Mouse (Mus musculus) kidney, postnatal 0 days (tissue): ENCODE data around the gene Tm4sf4. TPM values are rescaled to one million over a fixed set of nuclear protein-coding genes. Genes with fewer than 3 reads are reported as not detected.

ENCODE experiments used
- ATAC-seq: fragments of 200-750 bp; cut with Nextera tagmentation; replicated peaks from 2 replicates; pipeline ENCODE4 v1.8.0; 2017; ENCODE audit warnings: low read depth, moderate number of reproducible peaks, moderate TSS enrichment, moderate library complexity; ENCODE audit not compliant: low FRiP score
- DNase-seq: peaks from one replicate; pipeline ENCODE4 v3.0.0-alpha.2; 2016; ENCODE audit warnings: low spot score
- H3K27ac ChIP-seq: fragments of 300-500 bp; sonication (generic); 2 replicates; pipeline ENCODE4 v1.5.1; 2014; ENCODE audit warnings: mild to moderate bottlenecking
- H3K27me3 ChIP-seq: fragments of 300-500 bp; sonication (generic); 2 replicates; pipeline ENCODE4 v1.6.1; 2014; ENCODE audit warnings: low read length, mixed read lengths; ENCODE audit not compliant: insufficient read depth
- H3K36me3 ChIP-seq: fragments of 300-500 bp; sonication (generic); 2 replicates; pipeline ENCODE4 v1.6.1; 2014; ENCODE audit warnings: low read length, mixed read lengths; ENCODE audit not compliant: insufficient read depth
- H3K4me1 ChIP-seq: fragments of 300-500 bp; sonication (generic); replicated peaks from 2 replicates; pipeline ENCODE4 v1.6.1; 2014; ENCODE audit warnings: antibody characterized with exemption, low read length, mixed read lengths; ENCODE audit not compliant: insufficient read depth
- H3K4me2 ChIP-seq: fragments of 300-500 bp; sonication (generic); 2 replicates; pipeline ENCODE4 v1.6.1; 2014; ENCODE audit warnings: mild to moderate bottlenecking, low read length, moderate library complexity, mixed read lengths
- H3K4me3 ChIP-seq: fragments of 300-500 bp; sonication (generic); replicated peaks from 2 replicates; pipeline ENCODE4 v1.5.1; 2014; ENCODE audit warnings: low read depth, low read length
- H3K9ac ChIP-seq: fragments of 300-500 bp; sonication (generic); 2 replicates; pipeline ENCODE4 v1.6.1; 2014; ENCODE audit warnings: low read depth, low read length
- H3K9me3 ChIP-seq: fragments of 300-500 bp; sonication (generic); replicated peaks from 2 replicates; pipeline ENCODE4 v1.6.1; 2016; ENCODE audit warnings: low read length, inconsistent platforms, mixed read lengths
- CTCF ChIP-seq: IDR thresholded peaks from 2 replicates; pipeline ENCODE4 v1.5.1; 2016; ENCODE audit warnings: antibody characterized with exemption, low read depth, mild to moderate bottlenecking, moderate library complexity
- WGBS: fragments of 180-500 bp; shearing (Covaris S2); extraction: QIAGEN DNeasy Blood & Tissue Kit; methylation state at CpG from one replicate; pipeline ENCODE4 v1.1.7; 2014; 5-methylcytosine and 5-hydroxymethylcytosine counted together
- polyA plus RNA-seq: library from polyadenylated mRNA; unstranded; fragments of >200 nt; fragmentation: Nextera tagmentation; extraction: Ambion mirVana; gene quantifications from 2 replicates; pipeline ENCODE4 v1.2.1, GENCODE M21; 2015

Gene Tm4sf4
- polyA plus RNA-seq, 1 experiment from 2014 or later = 0.79 TPM

- no peak overlapping the region for H3K4me2 ChIP-seq
- H3K4me3 ChIP-seq = no peak overlapping the region
- no peak overlapping the region for H3K27ac ChIP-seq
- no peak for ATAC-seq
- H3K36me3 ChIP-seq = no peaks in the 10 kb centered on the region
- WGBS = 81% methylated on average over 11 of the region's 11 CpGs
- peaks cover 13% of the 10 kb centered on the region for H3K4me1 ChIP-seq
- H3K27me3 ChIP-seq = no peaks in the 10 kb centered on the region
- H3K9me3 ChIP-seq = no peaks in the 10 kb centered on the region
- TF ChIP-seq CTCF = no peak
- H3K9ac ChIP-seq = no peak overlapping the region
- DNase-seq = no peak
These were observed 1.2 kb downstream of the Tm4sf4 start for GRCm38 (mm10) chr3:57426351-57426750.

DNA sequence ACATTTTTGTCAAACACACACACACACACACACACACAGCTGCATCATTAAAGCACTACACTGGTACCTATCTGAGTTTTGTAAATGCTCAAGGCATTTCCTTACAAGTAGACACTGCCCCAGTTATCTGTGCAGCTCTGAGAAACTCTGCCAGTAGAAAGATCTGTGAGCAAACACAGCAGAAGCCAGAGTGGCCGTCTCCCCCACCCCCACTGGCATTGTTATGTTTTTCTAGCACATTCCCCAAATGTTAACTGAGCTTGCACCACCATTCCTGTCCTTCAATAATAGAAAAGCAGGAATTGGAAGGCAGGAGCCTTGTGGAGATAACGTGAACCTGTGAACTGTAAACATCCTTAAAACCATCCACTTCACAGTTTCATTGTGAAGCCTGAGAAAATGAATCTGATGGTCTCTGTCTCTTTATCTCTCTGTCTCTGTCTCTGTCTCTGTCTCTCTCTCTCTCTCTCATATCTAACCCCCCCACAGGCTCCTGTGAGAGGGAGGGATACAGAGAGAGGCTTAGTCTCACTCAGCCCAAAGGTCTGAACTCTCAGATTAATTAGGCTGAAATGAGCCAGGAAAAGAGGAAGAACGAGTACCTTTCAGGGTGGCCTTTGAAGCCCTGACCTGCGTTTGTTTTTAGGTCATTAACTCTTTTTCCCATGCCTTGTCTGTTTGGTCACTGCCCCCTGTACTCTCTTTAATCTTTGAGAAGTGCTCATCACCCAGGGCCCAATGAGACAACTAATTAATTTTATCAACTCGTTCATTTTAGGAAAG, 3.8 kb downstream of the Tm4sf4 start:
- Histone ChIP-seq H3K9me3 (no peaks in the 10 kb centered on the region), H3K4me1 (peaks cover 13% of the 10 kb centered on the region), H3K36me3 (no peaks in the 10 kb centered on the region), H3K9ac (no peak overlapping the region), H3K4me2 (no peak overlapping the region), H3K4me3 (no peak overlapping the region), H3K27me3 (no peaks in the 10 kb centered on the region), H3K27ac (no peak overlapping the region; the same call in 1 of the 2 replicates)
- ATAC-seq = peak; percentile 43
- WGBS = 7% methylated on average over 5 of the region's 5 CpGs
- no peak for TF ChIP-seq CTCF
- DNase-seq = peak; percentile 66

- H3K36me3 ChIP-seq = no peaks in the 10 kb centered on the region
- DNase-seq (peak; percentile 73), ATAC-seq (no peak)
- no peak overlapping the region for H3K4me3 ChIP-seq
- no peak overlapping the region for H3K9ac ChIP-seq
- TF ChIP-seq CTCF = peak; percentile 67
- H3K9me3 ChIP-seq = no peaks in the 10 kb centered on the region
- no peak overlapping the region for H3K4me2 ChIP-seq
- WGBS = 46% methylated on average over 4 of the region's 4 CpGs
- H3K27ac ChIP-seq = no peak overlapping the region
- no peaks in the 10 kb centered on the region for H3K27me3 ChIP-seq
- H3K4me1 ChIP-seq = peaks cover 13% of the 10 kb centered on the region
These were observed 4.4 kb downstream of the Tm4sf4 start for GRCm38 (mm10) chr3:57429486-57429885.

DNA sequence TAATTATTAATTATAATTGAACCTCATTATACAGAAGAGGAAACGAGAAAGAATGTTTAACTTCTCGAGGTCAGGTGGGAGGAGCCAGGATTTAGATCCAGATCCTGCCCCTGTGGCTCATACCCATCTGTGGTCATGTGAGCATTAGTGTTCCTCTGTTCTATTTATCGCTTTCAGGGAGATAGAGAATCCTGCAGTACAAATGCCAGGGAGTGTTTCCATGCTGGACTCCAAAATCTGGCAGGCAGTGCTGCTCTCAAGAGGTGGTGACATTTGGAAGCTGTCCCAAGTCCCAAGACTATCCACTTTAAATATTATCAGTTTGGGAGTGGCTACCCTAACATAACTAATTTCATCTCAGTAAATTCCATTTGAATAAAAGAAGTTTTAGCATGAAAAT, 6.6 kb downstream of the Tm4sf4 start:
- H3K4me3 ChIP-seq = no peak overlapping the region
- ATAC-seq (no peak), DNase-seq (no peak)
- H3K36me3 ChIP-seq = no peaks in the 10 kb centered on the region
- no peaks in the 10 kb centered on the region for H3K9me3 ChIP-seq
- no peak overlapping the region for H3K9ac ChIP-seq
- H3K4me1 ChIP-seq = 0 out of 2 replicates have a peak, but pooled peaks cover 6% of the 10 kb centered on the region
- TF ChIP-seq CTCF = no peak
- no peak overlapping the region for H3K27ac ChIP-seq
- no peak overlapping the region for H3K4me2 ChIP-seq
- 67% methylated on average over 3 of the region's 3 CpGs for WGBS
- H3K27me3 ChIP-seq = no peaks in the 10 kb centered on the region

DNA sequence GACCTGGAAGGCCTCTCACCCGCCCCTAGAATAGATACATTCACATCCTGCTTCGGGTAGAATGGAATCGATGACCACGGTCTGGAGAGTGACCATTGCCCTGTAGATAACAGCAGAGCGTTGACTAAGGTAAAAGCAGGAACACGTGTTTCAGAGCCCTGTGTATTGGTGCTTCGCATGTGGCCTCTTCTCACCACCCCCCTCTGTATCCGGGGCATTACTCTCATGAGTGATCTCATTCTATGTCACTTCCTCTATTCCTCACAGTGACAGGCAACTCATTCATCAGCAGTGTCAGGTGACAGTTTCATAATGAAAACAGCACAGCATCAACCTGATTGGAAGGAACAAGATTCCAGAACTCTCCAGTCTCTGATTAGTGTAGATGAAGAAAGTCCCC, 10.2 kb downstream of the Tm4sf4 start:
- Histone ChIP-seq H3K9ac (no peak overlapping the region), H3K9me3 (no peaks in the 10 kb centered on the region), H3K27me3 (no peaks in the 10 kb centered on the region), H3K36me3 (no peaks in the 10 kb centered on the region), H3K27ac (no peak overlapping the region), H3K4me2 (no peak overlapping the region), H3K4me1 (no peaks in the 10 kb centered on the region), H3K4me3 (no peak overlapping the region)
- no peak for DNase-seq
- ATAC-seq = no peak
- TF ChIP-seq CTCF = no peak
- 80% methylated on average over 8 of the region's 8 CpGs for WGBS

DNA sequence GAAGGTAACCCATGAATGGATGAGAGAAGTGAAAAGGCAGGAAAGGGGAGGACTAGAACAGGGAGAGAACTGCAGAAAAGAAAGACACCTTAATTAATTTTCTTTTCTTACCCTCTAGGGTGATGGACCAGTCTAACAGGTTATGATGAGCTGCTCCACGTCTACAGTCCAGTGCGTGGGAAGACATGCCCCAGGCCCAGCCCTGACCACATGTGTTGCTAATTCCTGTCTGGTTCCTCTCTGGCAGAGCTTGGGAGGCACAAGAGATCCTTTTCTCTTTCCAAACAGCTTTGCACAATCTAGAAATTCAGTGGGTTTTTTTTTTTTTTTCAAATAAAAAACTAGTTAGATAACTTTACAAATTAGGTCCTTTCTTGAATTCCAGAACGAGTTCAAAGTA, 15.8 kb downstream of the Tm4sf4 start:
- H3K4me3 ChIP-seq = no peak overlapping the region
- no peak for TF ChIP-seq CTCF
- WGBS = 58% methylated on average over 3 of the region's 3 CpGs
- no peak for ATAC-seq
- H3K4me2 ChIP-seq = no peak overlapping the region
- H3K36me3 ChIP-seq = no peaks in the 10 kb centered on the region
- H3K27ac ChIP-seq = no peak overlapping the region
- no peak for DNase-seq
- no peaks in the 10 kb centered on the region for H3K27me3 ChIP-seq
- H3K9ac ChIP-seq = no peak overlapping the region
- H3K9me3 ChIP-seq = no peaks in the 10 kb centered on the region
- no peaks in the 10 kb centered on the region for H3K4me1 ChIP-seq
